Mouse (Mus musculus) olfactory bulb, adult 2 months (tissue): ENCODE data around the gene Exosc8.

Experiments used
- CTCF ChIP-seq: fragments of 200-500 bp; IDR thresholded peaks from 2 replicates; pipeline ENCODE4 v1.5.1; 2012; ENCODE audit warnings: low read depth, mild to moderate bottlenecking, low read length, moderate library complexity; ENCODE audit not compliant: insufficient read depth
- POLR2A ChIP-seq: fragments of 200-500 bp; IDR thresholded peaks from 2 replicates; pipeline ENCODE4 v1.6.1; 2012; ENCODE audit warnings: mild to moderate bottlenecking, low read depth, low read length, moderate library complexity; ENCODE audit not compliant: insufficient read depth

DNA sequence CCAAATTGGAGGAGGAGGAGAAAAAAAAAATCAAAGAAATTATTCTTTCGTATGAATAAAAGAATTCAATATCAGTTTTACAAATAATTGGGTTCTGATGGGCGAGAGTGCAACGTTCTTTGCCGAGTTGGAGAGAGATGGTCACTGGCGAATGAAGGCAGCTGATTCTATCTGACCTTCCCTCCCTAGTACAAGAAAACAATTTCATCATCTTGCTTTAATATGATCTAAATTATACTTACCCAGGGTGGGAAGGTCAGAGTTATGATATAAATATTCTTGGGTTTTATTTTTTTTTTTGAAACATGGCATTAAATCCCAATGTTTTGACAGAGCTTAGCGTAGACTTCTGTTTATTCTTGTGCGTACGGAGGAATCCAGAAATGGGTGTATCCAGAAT is 22.3 kb upstream of the Exosc8 start:
- TF ChIP-seq CTCF (no peak), POLR2A (no peak)
